Mouse (Mus musculus) hindbrain, embryonic 13.5 days (tissue): ENCODE results near the gene Sox10. TPM values are rescaled to one million over a fixed set of nuclear protein-coding genes. Genes with fewer than 3 reads are reported as not detected.
A peak's percentile ranks its signal among the peaks of the same experiment; 100 is the strongest.

Experiments
- ATAC-seq: fragments of 200-750 bp; cut with Nextera tagmentation; 2 replicates; pipeline ENCODE4 v1.8.0; 2017; ENCODE audit warnings: moderate TSS enrichment; ENCODE audit not compliant: low FRiP score
- H3K27ac ChIP-seq: fragments of 300-500 bp; sonication (generic); 2 replicates; pipeline ENCODE4 v1.5.1; 2015; ENCODE audit warnings: inconsistent platforms, mild to moderate bottlenecking, moderate library complexity
- H3K27me3 ChIP-seq: fragments of 300-500 bp; sonication (generic); 2 replicates; pipeline ENCODE4 v1.6.1; 2015; ENCODE audit warnings: mild to moderate bottlenecking, inconsistent platforms
- H3K36me3 ChIP-seq: fragments of 300-500 bp; sonication (generic); 2 replicates; pipeline ENCODE4 v1.6.1; 2015; ENCODE audit warnings: mild to moderate bottlenecking, inconsistent platforms
- H3K4me1 ChIP-seq: fragments of 300-500 bp; sonication (generic); replicated peaks from 2 replicates; pipeline ENCODE4 v1.6.1; 2015; ENCODE audit warnings: inconsistent platforms
- H3K4me2 ChIP-seq: fragments of 300-500 bp; sonication (generic); 2 replicates; pipeline ENCODE4 v1.6.1; 2015; ENCODE audit warnings: inconsistent platforms, mild to moderate bottlenecking, moderate library complexity
- H3K4me3 ChIP-seq: fragments of 300-500 bp; sonication (generic); 2 replicates; pipeline ENCODE4 v1.5.1; 2015; ENCODE audit warnings: mild to moderate bottlenecking, inconsistent platforms
- H3K9ac ChIP-seq: fragments of 300-500 bp; sonication (generic); 2 replicates; pipeline ENCODE4 v1.6.1; 2015; ENCODE audit warnings: mild to moderate bottlenecking, inconsistent platforms
- H3K9me3 ChIP-seq: fragments of 300-500 bp; sonication (generic); 2 replicates; pipeline ENCODE4 v1.6.1; 2016; ENCODE audit warnings: inconsistent platforms
- WGBS: fragments of 180-500 bp; shearing (Covaris S2); methylation state at CpG from one replicate; pipeline ENCODE4 v1.1.7; 2015; 5-methylcytosine and 5-hydroxymethylcytosine counted together
- polyA plus RNA-seq: library from polyadenylated mRNA; unstranded; fragments of >200 nt; fragmentation: Nextera tagmentation; extraction: Ambion mirVana; gene quantifications from 2 replicates; pipeline ENCODE4 v1.2.1, GENCODE M21; 2015

Sox10 gene
- polyA plus RNA-seq, result 6.6 and 8.1 TPM in 2 replicates

DNA sequence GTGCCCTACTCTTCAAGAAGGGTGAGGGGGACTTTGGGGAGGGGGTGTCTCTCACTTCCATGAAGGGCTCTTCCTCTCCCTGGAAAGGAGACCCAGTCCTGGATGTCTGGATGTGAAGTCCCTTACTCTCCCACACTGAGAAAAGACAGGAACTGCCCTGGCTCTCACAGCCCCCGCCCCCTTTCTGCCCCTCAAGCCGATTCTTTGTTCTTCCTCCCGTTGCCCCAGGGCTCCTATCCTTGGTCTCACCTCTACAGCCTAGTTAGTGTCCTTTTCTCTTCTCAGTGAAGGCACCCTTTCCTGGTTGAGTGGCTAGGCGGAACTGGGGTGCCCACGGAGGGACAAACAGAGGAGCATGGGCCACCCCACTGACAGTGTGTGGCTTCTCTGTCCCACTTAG, at the start of gene Sox10:
TSS of gene Sox10 (minus strand) at position 101 of the 400 bp plus-strand sequence.
- Histone ChIP-seq H3K4me2 (peak within 1 kb of the TSS; percentile 19; the same call in 1 of the 2 replicates), H3K4me1 (peaks cover 31% of the 10 kb centered on the region), H3K9ac (peak within 1 kb of the TSS; percentile 56), H3K27ac (peak within 1 kb of the TSS; percentile 72), H3K9me3 (no peaks in the 10 kb centered on the region), H3K36me3 (no peaks in the 10 kb centered on the region), H3K27me3 (peaks cover 68% of the 10 kb centered on the region), H3K4me3 (peak within 1 kb of the TSS; percentile 27)
- WGBS, result 51% methylated on average over 5 of the region's 5 CpGs
- no peak for ATAC-seq

DNA sequence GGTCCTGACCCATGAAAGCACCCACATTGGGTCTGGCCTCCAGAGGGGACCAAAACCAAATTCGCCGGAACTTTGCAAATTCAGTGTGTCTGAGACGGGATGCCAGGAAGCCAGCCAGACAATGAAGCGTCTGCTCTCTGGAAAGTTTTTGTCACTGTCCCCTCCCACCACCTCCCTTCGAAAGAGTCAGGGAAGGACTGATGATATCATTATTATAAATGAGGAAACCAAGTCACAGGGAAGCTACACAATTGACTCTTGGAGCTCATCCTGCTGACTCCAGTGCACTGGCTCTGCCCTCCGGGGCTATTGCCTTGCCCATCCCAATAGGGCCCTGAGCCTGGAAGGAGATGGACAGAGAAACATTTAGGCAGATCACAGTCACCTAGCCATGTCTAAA, 48.6 kb upstream of the Sox10 start:
- Histone ChIP-seq H3K4me2 (no peak overlapping the region), H3K27ac (no peak overlapping the region), H3K27me3 (no peaks in the 10 kb centered on the region), H3K9me3 (no peaks in the 10 kb centered on the region), H3K9ac (no peak overlapping the region), H3K4me1 (0 out of 2 replicates have a peak, but pooled peaks cover 7% of the 10 kb centered on the region), H3K36me3 (no peaks in the 10 kb centered on the region), H3K4me3 (no peak overlapping the region)
- no peak for ATAC-seq
- WGBS, result 63% methylated on average over 6 of the region's 6 CpGs

DNA sequence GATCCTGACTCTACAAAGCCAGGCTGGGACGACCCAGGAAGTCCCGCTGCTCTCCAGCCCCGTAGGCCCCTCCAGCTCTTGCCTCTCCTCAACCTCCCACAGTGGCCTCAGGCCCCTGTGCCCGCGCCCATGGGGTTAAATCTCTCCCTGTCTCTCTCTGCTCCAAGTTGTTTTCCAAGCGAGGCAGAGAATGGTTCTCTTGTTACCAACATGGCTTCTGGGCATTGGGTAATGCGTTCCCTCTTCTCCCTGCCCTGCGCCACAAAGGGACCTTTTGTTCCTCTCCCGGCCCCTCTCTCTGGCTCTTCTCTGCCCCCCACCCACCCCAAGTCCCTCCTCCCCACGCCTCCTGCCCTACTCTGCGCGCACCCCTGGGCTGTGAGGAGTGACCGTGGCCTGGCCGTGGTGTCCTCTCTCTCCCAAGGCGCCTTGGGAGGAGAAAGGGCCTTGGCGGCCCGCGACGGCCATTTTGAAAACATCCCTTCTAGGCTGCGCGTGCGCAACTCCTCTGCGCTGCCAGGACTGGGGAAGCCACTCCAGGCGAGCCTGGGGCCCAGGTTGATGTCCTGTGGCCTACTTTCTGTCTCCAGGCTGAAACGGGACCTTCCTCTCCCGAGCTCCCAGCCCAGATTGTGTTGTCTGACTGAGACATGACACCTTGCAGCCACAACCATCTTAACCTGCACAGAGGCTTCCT, 47.9 kb upstream of the Sox10 start:
- Histone ChIP-seq H3K36me3 (no peaks in the 10 kb centered on the region), H3K4me2 (no peak overlapping the region), H3K4me1 (0 out of 2 replicates have a peak, but pooled peaks cover 7% of the 10 kb centered on the region), H3K4me3 (no peak overlapping the region), H3K9me3 (no peaks in the 10 kb centered on the region), H3K9ac (no peak overlapping the region), H3K27me3 (no peaks in the 10 kb centered on the region), H3K27ac (no peak overlapping the region)
- ATAC-seq, result no peak
- 82% methylated on average over 26 of the region's 26 CpGs for WGBS

DNA sequence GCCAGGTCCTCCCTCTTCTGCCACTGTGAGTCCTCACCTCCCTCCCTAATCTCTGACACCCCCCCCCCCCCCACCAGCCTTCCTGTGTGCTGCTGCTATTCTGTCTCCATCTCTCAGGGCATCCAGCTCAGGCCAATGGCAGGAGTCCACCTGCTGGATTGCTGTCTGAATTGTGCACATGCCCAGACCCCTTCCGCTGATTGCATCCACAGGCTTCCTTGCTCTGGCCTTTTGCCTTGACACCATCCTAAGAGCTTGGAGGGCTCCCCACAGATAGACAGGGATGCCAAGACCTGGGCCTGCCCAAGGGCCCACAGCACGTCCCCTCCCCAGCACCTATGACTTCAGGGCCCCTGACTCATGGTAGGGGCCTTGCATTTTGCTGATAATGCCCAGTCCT, 45.3 kb upstream of the Sox10 start:
- H3K27me3 ChIP-seq, result no peaks in the 10 kb centered on the region
- 0 out of 2 replicates have a peak, but pooled peaks cover 7% of the 10 kb centered on the region for H3K4me1 ChIP-seq
- H3K27ac ChIP-seq, result no peak overlapping the region
- no peak overlapping the region for H3K4me2 ChIP-seq
- no peaks in the 10 kb centered on the region for H3K36me3 ChIP-seq
- no peaks in the 10 kb centered on the region for H3K9me3 ChIP-seq
- no peak overlapping the region for H3K4me3 ChIP-seq
- 58% methylated on average over 2 of the region's 2 CpGs for WGBS
- no peak for ATAC-seq
- H3K9ac ChIP-seq, result peak overlapping the region; percentile 49

- Histone ChIP-seq H3K9ac (no peak overlapping the region), H3K36me3 (no peaks in the 10 kb centered on the region), H3K4me1 (0 out of 2 replicates have a peak, but pooled peaks cover 7% of the 10 kb centered on the region), H3K4me2 (no peak overlapping the region), H3K9me3 (no peaks in the 10 kb centered on the region), H3K4me3 (no peak overlapping the region), H3K27ac (no peak overlapping the region), H3K27me3 (no peaks in the 10 kb centered on the region)
- no peak for ATAC-seq
- WGBS, result 79% methylated on average over 27 of the region's 27 CpGs
These were observed 43.9 kb upstream of the Sox10 start for GRCm38 (mm10) chr15:79208758-79209439.

GRCm38 (mm10) chr15:79208211-79208610, 43.2 kb upstream of the Sox10 start:
- no peak overlapping the region for H3K4me2 ChIP-seq
- no peak for ATAC-seq
- H3K27me3 ChIP-seq, result no peaks in the 10 kb centered on the region
- H3K4me3 ChIP-seq, result no peak overlapping the region
- H3K4me1 ChIP-seq, result 0 out of 2 replicates have a peak, but pooled peaks cover 5% of the 10 kb centered on the region
- H3K9ac ChIP-seq, result no peak overlapping the region
- WGBS, result 80% methylated on average over 6 of the region's 6 CpGs
- H3K36me3 ChIP-seq, result no peaks in the 10 kb centered on the region
- H3K27ac ChIP-seq, result no peak overlapping the region
- H3K9me3 ChIP-seq, result no peaks in the 10 kb centered on the region

DNA sequence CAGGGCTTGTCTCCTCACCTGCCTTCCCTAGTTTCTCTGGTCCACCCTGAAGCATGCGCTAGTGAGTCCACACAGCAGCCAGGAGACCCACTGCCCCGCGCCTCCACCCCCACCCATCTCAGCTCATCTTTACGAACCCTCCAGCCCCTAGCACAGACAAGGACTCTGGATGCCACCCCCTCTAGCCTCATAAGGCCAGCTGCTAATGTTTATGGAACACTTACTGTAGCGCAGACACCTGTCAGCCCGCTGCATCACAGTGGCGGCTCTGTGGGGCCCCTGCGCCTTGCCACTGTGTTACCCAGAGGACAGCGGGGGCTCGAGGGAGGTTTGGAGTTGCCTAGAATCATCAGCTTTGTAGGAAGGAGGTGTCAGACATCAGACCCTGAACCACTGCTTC, 37.5 kb upstream of the Sox10 start:
- 32% methylated on average over 10 of the region's 10 CpGs for WGBS
- ATAC-seq, result peak; percentile 37; the same call in 1 of the 2 replicates
- no peak overlapping the region for H3K4me3 ChIP-seq
- no peaks in the 10 kb centered on the region for H3K9me3 ChIP-seq
- no peak overlapping the region for H3K4me2 ChIP-seq
- H3K36me3 ChIP-seq, result no peaks in the 10 kb centered on the region
- peaks cover 25% of the 10 kb centered on the region for H3K4me1 ChIP-seq
- peak overlapping the region; percentile 64; the same call in 1 of the 2 replicates for H3K27ac ChIP-seq
- peak overlapping the region; percentile 35; the same call in 1 of the 2 replicates for H3K9ac ChIP-seq
- H3K27me3 ChIP-seq, result no peaks in the 10 kb centered on the region

- Histone ChIP-seq H3K4me2 (peak overlapping the region; percentile 34; the same call in 1 of the 2 replicates), H3K4me3 (no peak overlapping the region), H3K27ac (peak overlapping the region; percentile 76), H3K9ac (0 out of 2 replicates have a peak overlapping the region, but pooled peaks have one; percentile 35), H3K9me3 (no peaks in the 10 kb centered on the region), H3K36me3 (no peaks in the 10 kb centered on the region), H3K27me3 (no peaks in the 10 kb centered on the region), H3K4me1 (peaks cover 25% of the 10 kb centered on the region)
- peak; percentile 74 for ATAC-seq
- WGBS, result 7% methylated on average over 13 of the region's 13 CpGs
These were observed 36.6 kb upstream of the Sox10 start for GRCm38 (mm10) chr15:79201491-79202150.

GRCm38 (mm10) chr15:79199390-79199976, 34.4 kb upstream of the Sox10 start:
- Histone ChIP-seq H3K27me3 (no peaks in the 10 kb centered on the region), H3K27ac (no peak overlapping the region), H3K4me1 (peaks cover 38% of the 10 kb centered on the region), H3K4me3 (no peak overlapping the region), H3K9me3 (no peaks in the 10 kb centered on the region), H3K9ac (no peak overlapping the region), H3K36me3 (no peaks in the 10 kb centered on the region), H3K4me2 (no peak overlapping the region)
- WGBS, result 95% methylated on average over 12 of the region's 12 CpGs
- no peak for ATAC-seq

DNA sequence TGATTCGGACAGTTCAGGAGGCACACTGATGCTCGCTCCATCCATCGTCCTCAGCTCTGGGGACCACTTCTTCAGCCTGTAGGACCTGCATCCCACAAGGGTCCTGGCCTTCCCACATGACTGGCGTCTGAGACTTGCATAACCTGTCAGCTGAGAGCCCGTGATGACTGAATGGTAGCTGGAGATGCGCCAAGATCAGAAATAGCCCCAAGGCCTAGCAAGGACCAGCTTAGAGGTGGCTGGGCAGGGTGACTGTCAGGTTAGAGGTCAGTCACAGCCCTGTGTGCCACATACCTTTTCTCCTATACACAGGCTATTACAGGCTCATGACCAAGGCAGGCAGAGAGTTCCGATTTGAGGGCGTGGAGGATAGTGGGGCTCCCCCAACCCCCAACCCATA, 30.5 kb upstream of the Sox10 start:
- Histone ChIP-seq H3K9ac (no peak overlapping the region), H3K36me3 (no peaks in the 10 kb centered on the region), H3K9me3 (no peaks in the 10 kb centered on the region), H3K27ac (0 out of 2 replicates have a peak overlapping the region, but pooled peaks have one; percentile 25), H3K4me2 (no peak overlapping the region), H3K4me1 (peaks cover 37% of the 10 kb centered on the region), H3K27me3 (no peaks in the 10 kb centered on the region), H3K4me3 (no peak overlapping the region)
- no peak for ATAC-seq
- 83% methylated on average over 8 of the region's 8 CpGs for WGBS

DNA sequence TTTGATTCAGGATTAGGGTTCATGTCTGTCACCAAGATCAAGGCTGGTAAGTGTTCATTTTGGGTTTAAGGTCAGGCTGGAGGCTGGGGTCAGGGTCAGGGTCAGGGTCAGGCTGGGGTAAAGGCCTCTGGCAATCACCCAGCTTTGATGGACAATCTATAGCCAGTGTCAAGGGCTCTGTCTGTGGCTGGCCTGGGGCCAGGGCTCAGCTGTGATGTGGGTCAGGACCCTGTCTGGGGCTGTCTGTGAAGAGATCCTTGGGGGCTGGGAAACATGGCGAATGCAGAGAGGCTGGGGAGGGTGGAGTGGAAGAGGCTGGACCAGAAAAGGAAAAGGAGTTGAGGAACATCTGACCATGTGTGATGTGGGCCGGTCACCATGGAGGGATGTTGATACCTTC, 29.9 kb upstream of the Sox10 start:
- peak overlapping the region; percentile 25; the same call in 1 of the 2 replicates for H3K27ac ChIP-seq
- no peak overlapping the region for H3K4me2 ChIP-seq
- H3K36me3 ChIP-seq, result no peaks in the 10 kb centered on the region
- H3K4me3 ChIP-seq, result no peak overlapping the region
- ATAC-seq, result no peak
- WGBS, result 64% methylated on average over 2 of the region's 2 CpGs
- no peaks in the 10 kb centered on the region for H3K9me3 ChIP-seq
- H3K27me3 ChIP-seq, result no peaks in the 10 kb centered on the region
- peaks cover 37% of the 10 kb centered on the region for H3K4me1 ChIP-seq
- H3K9ac ChIP-seq, result no peak overlapping the region

- no peak for ATAC-seq
- Histone ChIP-seq H3K4me1 (peaks cover 37% of the 10 kb centered on the region), H3K4me2 (peak overlapping the region; percentile 29; the same call in 1 of the 2 replicates), H3K9me3 (no peaks in the 10 kb centered on the region), H3K36me3 (no peaks in the 10 kb centered on the region), H3K9ac (peak overlapping the region; percentile 63; the same call in 1 of the 2 replicates), H3K27ac (peak overlapping the region; percentile 87), H3K27me3 (no peaks in the 10 kb centered on the region), H3K4me3 (no peak overlapping the region)
- WGBS, result 87% methylated on average over 9 of the region's 9 CpGs
These were observed 29.0 kb upstream of the Sox10 start for GRCm38 (mm10) chr15:79194048-79194447.
